Mouse (Mus musculus) liver, embryonic 16.5 days (tissue): ENCODE data around the gene Ebf1. TPM values are rescaled to one million over a fixed set of nuclear protein-coding genes. Genes with fewer than 3 reads are reported as not detected.

Experiments used
- ATAC-seq: fragments of 200-750 bp; cut with Nextera tagmentation; 2 replicates; pipeline ENCODE4 v1.8.0; 2017; ENCODE audit warnings: low read depth, mild to moderate bottlenecking, moderate number of reproducible peaks, moderate library complexity
- H3K27ac ChIP-seq: fragments of 300-500 bp; sonication (generic); 2 replicates; pipeline ENCODE4 v1.5.1; 2014; ENCODE audit warnings: mild to moderate bottlenecking, low read length
- H3K27me3 ChIP-seq: fragments of 300-500 bp; sonication (generic); 2 replicates; pipeline ENCODE4 v1.6.1; 2014; ENCODE audit warnings: low read depth, low read length, mixed read lengths; ENCODE audit not compliant: control insufficient read depth, insufficient read depth
- H3K36me3 ChIP-seq: fragments of 300-500 bp; sonication (generic); 2 replicates; pipeline ENCODE4 v1.6.1; 2014; ENCODE audit warnings: mild to moderate bottlenecking; ENCODE audit not compliant: control insufficient read depth, insufficient read depth
- H3K4me1 ChIP-seq: fragments of 300-500 bp; sonication (generic); 2 replicates; pipeline ENCODE4 v1.6.1; 2014; ENCODE audit warnings: low read depth, low read length, mixed read lengths; ENCODE audit not compliant: control insufficient read depth
- H3K4me2 ChIP-seq: fragments of 300-500 bp; sonication (generic); 2 replicates; pipeline ENCODE4 v1.6.1; 2014; ENCODE audit warnings: low read depth, low read length, mixed read lengths
- H3K4me3 ChIP-seq: fragments of 300-500 bp; sonication (generic); 2 replicates; pipeline ENCODE4 v1.5.1; 2014; ENCODE audit warnings: low read depth, mild to moderate bottlenecking, low read length
- H3K9ac ChIP-seq: fragments of 300-500 bp; sonication (generic); 2 replicates; pipeline ENCODE4 v1.6.1; 2014; ENCODE audit warnings: low read depth, low read length
- H3K9me3 ChIP-seq: fragments of 300-500 bp; sonication (generic); replicated peaks from 2 replicates; pipeline ENCODE4 v1.6.1; 2016; ENCODE audit warnings: low read length; ENCODE audit not compliant: control insufficient read depth
- WGBS: fragments of 180-500 bp; shearing (Covaris S2); extraction: QIAGEN DNeasy Blood & Tissue Kit; methylation state at CpG from one replicate; pipeline ENCODE4 v1.1.7; 2014; ENCODE audit not compliant: insufficient replicate concordance; 5-methylcytosine and 5-hydroxymethylcytosine counted together
- polyA plus RNA-seq: library from polyadenylated mRNA; unstranded; fragments of >200 nt; fragmentation: Nextera tagmentation; extraction: Ambion mirVana; gene quantifications from 2 replicates; pipeline ENCODE4 v1.2.1, GENCODE M21; 2015

Ebf1 gene
- polyA plus RNA-seq, 1 experiment from 2014 or later: 2.8 TPM

- WGBS: 37% methylated on average over 4 of the region's 4 CpGs
- no peak for ATAC-seq
- H3K27me3 ChIP-seq: no peaks in the 10 kb centered on the region
- H3K36me3 ChIP-seq: no peaks in the 10 kb centered on the region
- H3K4me2 ChIP-seq: no peak overlapping the region
- H3K9me3 ChIP-seq: no peaks in the 10 kb centered on the region
- no peaks in the 10 kb centered on the region for H3K4me1 ChIP-seq
- H3K4me3 ChIP-seq: no peak overlapping the region
- no peak overlapping the region for H3K9ac ChIP-seq
- no peak overlapping the region for H3K27ac ChIP-seq
Observed at GRCm38 (mm10) chr11:44808855-44809546, 191.9 kb downstream of the Ebf1 start.

- Histone ChIP-seq H3K4me3 (no peak overlapping the region), H3K27ac (no peak overlapping the region), H3K27me3 (no peaks in the 10 kb centered on the region), H3K9ac (no peak overlapping the region), H3K4me1 (no peaks in the 10 kb centered on the region), H3K4me2 (no peak overlapping the region), H3K9me3 (no peaks in the 10 kb centered on the region), H3K36me3 (no peaks in the 10 kb centered on the region)
- ATAC-seq: no peak
- 51% methylated on average over 6 of the region's 6 CpGs for WGBS
Observed at GRCm38 (mm10) chr11:44811007-44811406, 193.9 kb downstream of the Ebf1 start.

GRCm38 (mm10) chr11:44812193-44812746 lies 195.2 kb downstream of the Ebf1 start:
- Histone ChIP-seq H3K4me1 (no peaks in the 10 kb centered on the region), H3K4me2 (no peak overlapping the region), H3K27ac (no peak overlapping the region), H3K27me3 (no peaks in the 10 kb centered on the region), H3K9me3 (no peaks in the 10 kb centered on the region), H3K9ac (no peak overlapping the region), H3K36me3 (no peaks in the 10 kb centered on the region), H3K4me3 (no peak overlapping the region)
- no peak for ATAC-seq
- 60% methylated on average over 5 of the region's 5 CpGs for WGBS

GRCm38 (mm10) chr11:44813534-44813933 lies 196.4 kb downstream of the Ebf1 start:
- H3K36me3 ChIP-seq: no peaks in the 10 kb centered on the region
- 69% methylated on average over 7 of the region's 7 CpGs for WGBS
- no peak overlapping the region for H3K4me2 ChIP-seq
- ATAC-seq: no peak
- no peaks in the 10 kb centered on the region for H3K4me1 ChIP-seq
- H3K27ac ChIP-seq: no peak overlapping the region
- no peak overlapping the region for H3K9ac ChIP-seq
- H3K4me3 ChIP-seq: no peak overlapping the region
- no peaks in the 10 kb centered on the region for H3K27me3 ChIP-seq
- no peaks in the 10 kb centered on the region for H3K9me3 ChIP-seq

- Histone ChIP-seq H3K4me2 (no peak overlapping the region), H3K9me3 (no peaks in the 10 kb centered on the region), H3K9ac (no peak overlapping the region), H3K4me3 (no peak overlapping the region), H3K4me1 (no peaks in the 10 kb centered on the region), H3K36me3 (no peaks in the 10 kb centered on the region), H3K27me3 (no peaks in the 10 kb centered on the region), H3K27ac (no peak overlapping the region)
- ATAC-seq: no peak
- 67% methylated on average over 5 of the region's 5 CpGs for WGBS
Observed at GRCm38 (mm10) chr11:44814847-44815246, 197.7 kb downstream of the Ebf1 start.

DNA sequence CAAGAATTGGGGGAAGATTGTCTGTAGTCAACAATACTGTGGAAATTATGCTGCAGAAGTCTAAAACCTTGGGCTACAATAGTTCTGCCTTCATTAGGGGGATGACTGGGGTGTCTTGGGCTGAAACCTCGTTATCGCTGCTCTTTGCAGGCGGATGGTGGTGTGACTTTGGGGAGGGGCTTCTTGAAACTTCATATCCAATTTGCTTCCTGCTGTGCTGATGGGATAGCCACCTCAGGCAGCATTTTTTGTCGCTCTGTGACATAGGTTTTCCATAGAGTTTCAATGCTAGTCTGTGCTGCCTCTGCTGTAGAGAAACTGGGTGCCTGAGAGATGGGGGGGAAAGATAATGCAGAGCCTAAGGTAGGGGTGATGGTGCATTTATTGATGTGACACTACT lies 198.9 kb downstream of the Ebf1 start:
- no peak overlapping the region for H3K9ac ChIP-seq
- 69% methylated on average over 4 of the region's 4 CpGs for WGBS
- H3K4me2 ChIP-seq: no peak overlapping the region
- H3K4me1 ChIP-seq: no peaks in the 10 kb centered on the region
- no peaks in the 10 kb centered on the region for H3K9me3 ChIP-seq
- H3K4me3 ChIP-seq: no peak overlapping the region
- ATAC-seq: no peak
- no peaks in the 10 kb centered on the region for H3K27me3 ChIP-seq
- no peak overlapping the region for H3K27ac ChIP-seq
- no peaks in the 10 kb centered on the region for H3K36me3 ChIP-seq

DNA sequence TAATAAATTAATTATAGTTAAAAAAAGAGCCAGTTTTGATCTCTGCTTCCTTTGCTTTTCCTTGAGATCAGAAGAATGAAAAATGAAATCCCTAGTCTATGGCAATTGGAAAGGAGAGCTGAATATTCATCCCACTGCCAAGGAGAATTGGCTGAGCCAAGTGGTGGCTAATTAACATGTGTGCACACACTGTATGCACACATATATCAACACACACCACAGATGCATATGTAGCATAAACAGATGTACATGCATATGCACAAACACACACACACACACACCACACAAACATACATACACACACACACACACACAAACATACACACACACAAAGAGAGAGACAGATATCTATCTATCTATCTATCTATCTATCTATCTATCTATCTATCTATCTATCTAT lies 205.2 kb downstream of the Ebf1 start:
- Histone ChIP-seq H3K4me3 (no peak overlapping the region), H3K9me3 (no peaks in the 10 kb centered on the region), H3K4me1 (no peaks in the 10 kb centered on the region), H3K9ac (no peak overlapping the region), H3K36me3 (no peaks in the 10 kb centered on the region), H3K4me2 (no peak overlapping the region), H3K27me3 (no peaks in the 10 kb centered on the region), H3K27ac (no peak overlapping the region)
- no peak for ATAC-seq

- Histone ChIP-seq H3K9ac (no peak overlapping the region), H3K4me3 (no peak overlapping the region)
- 37% methylated on average over 14 of the region's 14 CpGs for WGBS
Observed at GRCm38 (mm10) chr11:44832227-44832939, 215.3 kb downstream of the Ebf1 start.

GRCm38 (mm10) chr11:44832940-44833254 lies 215.8 kb downstream of the Ebf1 start:
- WGBS: 30% methylated on average over 4 of the region's 4 CpGs
- H3K9ac ChIP-seq: no peak overlapping the region
- H3K4me1 ChIP-seq: no peaks in the 10 kb centered on the region
- no peak overlapping the region for H3K27ac ChIP-seq
- ATAC-seq: no peak
- H3K27me3 ChIP-seq: peaks cover 5% of the 10 kb centered on the region; the same call in 1 of the 2 replicates
- no peaks in the 10 kb centered on the region for H3K9me3 ChIP-seq
- H3K36me3 ChIP-seq: no peaks in the 10 kb centered on the region
- H3K4me2 ChIP-seq: no peak overlapping the region
- H3K4me3 ChIP-seq: no peak overlapping the region

More at GRCm38 (mm10) chr11:44832227-44832939, 215.3 kb downstream of the Ebf1 start:
- Histone ChIP-seq H3K4me2 (no peak overlapping the region), H3K9me3 (no peaks in the 10 kb centered on the region), H3K4me1 (no peaks in the 10 kb centered on the region), H3K27me3 (peaks cover 5% of the 10 kb centered on the region; the same call in 1 of the 2 replicates), H3K27ac (no peak overlapping the region), H3K36me3 (no peaks in the 10 kb centered on the region)
- no peak for ATAC-seq
